Mouse (Mus musculus) lung, postnatal 0 days (tissue): ENCODE data around the gene Orm3. TPM values are rescaled to one million over a fixed set of nuclear protein-coding genes. Genes with fewer than 3 reads are reported as not detected.
A peak's percentile ranks its signal among the peaks of the same experiment; 100 is the strongest.

Experiments used
- ATAC-seq: fragments of 200-750 bp; cut with Nextera tagmentation; 2 replicates; pipeline ENCODE4 v1.8.0; 2017; ENCODE audit warnings: moderate library complexity
- DNase-seq: peaks from one replicate; pipeline ENCODE4 v3.0.0-alpha.2; 2016; ENCODE audit warnings: low spot score
- H3K27ac ChIP-seq: fragments of 300-500 bp; sonication (generic); 2 replicates; pipeline ENCODE4 v1.5.1; 2014; ENCODE audit warnings: antibody characterized with exemption, mild to moderate bottlenecking, low read length, mixed read lengths
- H3K27me3 ChIP-seq: fragments of 300-500 bp; sonication (generic); replicated peaks from 2 replicates; pipeline ENCODE4 v1.6.1; 2014; ENCODE audit warnings: low read length, mixed read lengths; ENCODE audit not compliant: insufficient read depth
- H3K36me3 ChIP-seq: fragments of 300-500 bp; sonication (generic); 2 replicates; pipeline ENCODE4 v1.6.1; 2014; ENCODE audit warnings: low read length, mixed read lengths; ENCODE audit not compliant: insufficient read depth
- H3K4me1 ChIP-seq: fragments of 300-500 bp; sonication (generic); 2 replicates; pipeline ENCODE4 v1.6.1; 2014; ENCODE audit warnings: antibody characterized with exemption, low read depth, low read length, mixed read lengths; ENCODE audit not compliant: insufficient read depth
- H3K4me2 ChIP-seq: fragments of 300-500 bp; sonication (generic); replicated peaks from 2 replicates; pipeline ENCODE4 v1.6.1; 2014; ENCODE audit warnings: low read depth, mild to moderate bottlenecking, low read length, moderate library complexity, mixed read lengths
- H3K4me3 ChIP-seq: fragments of 300-500 bp; sonication (generic); 2 replicates; pipeline ENCODE4 v1.5.1; 2014; ENCODE audit warnings: low read depth, low read length
- H3K9ac ChIP-seq: fragments of 300-500 bp; sonication (generic); replicated peaks from 2 replicates; pipeline ENCODE4 v1.6.1; 2014; ENCODE audit warnings: low read depth, mild to moderate bottlenecking
- H3K9me3 ChIP-seq: fragments of 300-500 bp; sonication (generic); 2 replicates; pipeline ENCODE4 v1.6.1; 2016; ENCODE audit warnings: low read length, mixed read lengths
- CTCF ChIP-seq: IDR thresholded peaks from 2 replicates; pipeline ENCODE4 v1.5.1; 2016; ENCODE audit warnings: antibody characterized with exemption, mild to moderate bottlenecking
- EP300 ChIP-seq: IDR thresholded peaks from 2 replicates; pipeline ENCODE4 v1.6.1; 2016; ENCODE audit warnings: antibody characterized with exemption, mild to moderate bottlenecking, control low read depth
- WGBS: fragments of 180-500 bp; shearing (Covaris S2); extraction: QIAGEN DNeasy Blood & Tissue Kit; methylation state at CpG from one replicate; pipeline ENCODE4 v1.1.7; 2014; 5-methylcytosine and 5-hydroxymethylcytosine counted together
- polyA plus RNA-seq: library from polyadenylated mRNA; unstranded; fragments of >200 nt; fragmentation: Nextera tagmentation; extraction: Ambion mirVana; gene quantifications from 2 replicates; pipeline ENCODE4 v1.2.1, GENCODE M21; 2015

Orm3 gene
- polyA plus RNA-seq, 1 experiment from 2014 or later = 0.21 TPM

GRCm38 (mm10) chr4:63398854-63399609 is 43.1 kb downstream of the Orm3 start:
- H3K36me3 ChIP-seq = peaks cover 6% of the 10 kb centered on the region; the same call in 1 of the 2 replicates
- no peaks in the 10 kb centered on the region for H3K27me3 ChIP-seq
- ATAC-seq (peak; percentile 47), DNase-seq (peak; percentile 90)
- peaks cover 19% of the 10 kb centered on the region for H3K4me1 ChIP-seq
- H3K4me2 ChIP-seq = 0 out of 2 replicates have a peak overlapping the region, but pooled peaks have one; percentile 22
- H3K27ac ChIP-seq = peak overlapping the region; percentile 84
- H3K9me3 ChIP-seq = no peaks in the 10 kb centered on the region
- 16% methylated on average over 11 of the region's 11 CpGs for WGBS
- no peak overlapping the region for H3K4me3 ChIP-seq
- H3K9ac ChIP-seq = no peak overlapping the region
- TF ChIP-seq EP300 = peak; percentile 66
- no peak for TF ChIP-seq CTCF

- WGBS = 56% methylated on average over 8 of the region's 8 CpGs
- Histone ChIP-seq H3K27ac (peak overlapping the region; percentile 84), H3K4me1 (peaks cover 19% of the 10 kb centered on the region), H3K9me3 (no peaks in the 10 kb centered on the region), H3K9ac (no peak overlapping the region), H3K4me3 (no peak overlapping the region), H3K4me2 (0 out of 2 replicates have a peak overlapping the region, but pooled peaks have one; percentile 22), H3K27me3 (no peaks in the 10 kb centered on the region), H3K36me3 (peaks cover 5% of the 10 kb centered on the region; the same call in 1 of the 2 replicates)
- TF ChIP-seq CTCF (0 out of 2 replicates have a peak, but pooled peaks have one; percentile 18), EP300 (no peak)
- no peak for DNase-seq
- no peak for ATAC-seq
Observed at GRCm38 (mm10) chr4:63399691-63400270, 43.8 kb downstream of the Orm3 start.

DNA sequence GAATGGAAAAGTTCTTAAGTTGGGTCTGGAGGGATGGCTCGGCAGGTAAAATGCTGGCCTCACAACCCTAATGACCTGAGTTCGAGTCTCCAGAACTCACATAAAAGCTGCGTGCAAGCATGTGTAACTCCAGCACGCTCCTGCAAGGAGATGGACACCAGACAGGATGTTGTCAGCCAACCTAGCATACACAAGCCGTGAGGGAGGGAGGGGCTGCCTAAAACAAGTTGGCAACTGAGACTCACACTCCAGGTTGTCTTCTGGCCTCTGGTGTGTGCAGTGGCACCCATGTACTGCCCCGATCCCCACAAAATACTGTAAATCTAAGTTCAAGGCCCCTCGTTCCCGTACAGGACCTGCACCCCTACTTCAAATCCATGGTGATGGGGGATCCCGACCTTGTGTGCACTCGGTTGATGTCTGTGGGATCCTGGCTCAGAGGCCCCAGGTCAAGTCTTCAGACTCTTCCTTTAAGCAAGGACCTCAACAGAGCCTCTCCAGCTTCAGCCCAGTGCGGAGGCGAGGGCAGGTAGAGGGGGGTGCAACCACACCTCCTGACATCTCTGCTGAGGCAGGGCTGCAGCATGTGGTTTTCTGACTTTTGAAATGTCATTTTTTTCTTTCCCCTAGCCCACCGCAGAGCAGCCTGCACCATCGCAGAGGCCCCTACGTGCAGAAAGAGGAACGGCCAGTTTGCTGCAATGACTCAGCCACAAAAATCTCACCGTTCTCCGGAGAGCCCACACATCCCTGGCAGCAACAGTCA is 44.8 kb downstream of the Orm3 start:
- Histone ChIP-seq H3K27me3 (no peaks in the 10 kb centered on the region), H3K9me3 (no peaks in the 10 kb centered on the region), H3K4me3 (no peak overlapping the region), H3K9ac (no peak overlapping the region), H3K36me3 (no peaks in the 10 kb centered on the region; the same call in 1 of the 2 replicates), H3K4me2 (0 out of 2 replicates have a peak overlapping the region, but pooled peaks have one; percentile 14), H3K27ac (peak overlapping the region; percentile 84; the same call in 1 of the 2 replicates), H3K4me1 (peaks cover 19% of the 10 kb centered on the region)
- TF ChIP-seq CTCF = no peak
- WGBS = 69% methylated on average over 18 of the region's 18 CpGs
- DNase-seq = no peak
- no peak for ATAC-seq

DNA sequence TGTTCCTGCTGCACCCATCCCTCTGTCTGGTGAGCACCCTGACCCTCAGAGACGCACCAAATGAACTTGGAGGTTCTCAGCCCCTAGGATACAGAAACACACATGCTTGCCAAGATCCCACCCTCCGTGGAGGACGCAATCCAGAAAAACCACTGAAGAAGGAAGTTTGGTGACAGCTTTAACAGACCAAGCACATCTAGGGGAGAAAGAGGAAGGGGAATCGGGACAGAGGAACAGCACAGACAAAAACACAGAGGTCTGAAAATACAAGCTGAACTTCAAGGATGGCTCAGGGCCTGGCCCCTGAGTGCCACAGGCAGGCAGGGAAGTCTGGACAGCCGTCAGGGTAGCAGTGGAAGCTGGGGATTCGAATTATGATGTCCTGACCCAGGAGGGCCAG is 45.7 kb downstream of the Orm3 start:
- peak; percentile 37 for DNase-seq
- no peak for ATAC-seq
- 35% methylated on average over 6 of the region's 6 CpGs for WGBS
- no peaks in the 10 kb centered on the region for H3K27me3 ChIP-seq
- no peaks in the 10 kb centered on the region for H3K9me3 ChIP-seq
- peak overlapping the region; percentile 61 for H3K4me2 ChIP-seq
- H3K4me1 ChIP-seq = peaks cover 19% of the 10 kb centered on the region
- H3K27ac ChIP-seq = peak overlapping the region; percentile 94
- no peak overlapping the region for H3K9ac ChIP-seq
- TF ChIP-seq CTCF (no peak), EP300 (no peak)
- no peaks in the 10 kb centered on the region; the same call in 1 of the 2 replicates for H3K36me3 ChIP-seq
- no peak overlapping the region for H3K4me3 ChIP-seq

GRCm38 (mm10) chr4:63402056-63402455 is 46.1 kb downstream of the Orm3 start:
- no peaks in the 10 kb centered on the region; the same call in 1 of the 2 replicates for H3K36me3 ChIP-seq
- no peak for TF ChIP-seq EP300
- TF ChIP-seq CTCF = no peak
- H3K27ac ChIP-seq = peak overlapping the region; percentile 94
- no peaks in the 10 kb centered on the region for H3K9me3 ChIP-seq
- WGBS = 47% methylated on average over 9 of the region's 10 CpGs
- H3K9ac ChIP-seq = peak overlapping the region; percentile 37; the same call in 1 of the 2 replicates
- no peak for ATAC-seq
- peak overlapping the region; percentile 61 for H3K4me2 ChIP-seq
- peaks cover 19% of the 10 kb centered on the region for H3K4me1 ChIP-seq
- no peaks in the 10 kb centered on the region for H3K27me3 ChIP-seq
- DNase-seq = no peak
- H3K4me3 ChIP-seq = peak overlapping the region; percentile 36; the same call in 1 of the 2 replicates

GRCm38 (mm10) chr4:63402558-63402957 is 46.6 kb downstream of the Orm3 start:
- TF ChIP-seq CTCF (no peak), EP300 (no peak)
- H3K27ac ChIP-seq = peak overlapping the region; percentile 94
- H3K36me3 ChIP-seq = no peaks in the 10 kb centered on the region; the same call in 1 of the 2 replicates
- H3K9ac ChIP-seq = peak overlapping the region; percentile 37
- H3K27me3 ChIP-seq = no peaks in the 10 kb centered on the region
- 13% methylated on average over 6 of the region's 6 CpGs for WGBS
- peak overlapping the region; percentile 36 for H3K4me3 ChIP-seq
- peak overlapping the region; percentile 61 for H3K4me2 ChIP-seq
- ATAC-seq (peak; percentile 23), DNase-seq (peak; percentile 63)
- peaks cover 19% of the 10 kb centered on the region for H3K4me1 ChIP-seq
- H3K9me3 ChIP-seq = no peaks in the 10 kb centered on the region
